Mouse (Mus musculus): ENCODE results near the gene Cacna1s. TPM values are rescaled to one million over a fixed set of nuclear protein-coding genes. Genes with fewer than 3 reads are reported as not detected.

Cacna1s gene
- polyA plus RNA-seq, 1 experiment: 3.4 TPM

GRCm38 (mm10) chr1:136159830-136160229 lies 107.3 kb downstream of the Cacna1s start:
- no peak overlapping the region for H3K27ac ChIP-seq (replicated peaks; ENCODE audit: low read depth, low read length)
- H3K4me1 ChIP-seq (ENCODE audit: control insufficient read depth, insufficient read depth, insufficient read length, low read length): no peaks in the 10 kb centered on the region
- no peak overlapping the region for H3K4me3 ChIP-seq (ENCODE audit: insufficient read depth, low read depth, low read length)

GRCm38 (mm10) chr1:136160297-136160696 lies 107.7 kb downstream of the Cacna1s start:
- H3K4me1 ChIP-seq (ENCODE audit: control insufficient read depth, insufficient read depth, insufficient read length, low read length): no peaks in the 10 kb centered on the region
- H3K27ac ChIP-seq (replicated peaks; ENCODE audit: low read depth, low read length): no peak overlapping the region
- H3K4me3 ChIP-seq (ENCODE audit: insufficient read depth, low read depth, low read length): no peak overlapping the region

GRCm38 (mm10) chr1:136160930-136161329 lies 108.4 kb downstream of the Cacna1s start:
- H3K27ac ChIP-seq (replicated peaks; ENCODE audit: low read depth, low read length): no peak overlapping the region
- H3K4me3 ChIP-seq (ENCODE audit: insufficient read depth, low read depth, low read length): no peak overlapping the region
- no peaks in the 10 kb centered on the region for H3K4me1 ChIP-seq (ENCODE audit: control insufficient read depth, insufficient read depth, insufficient read length, low read length)

- Histone ChIP-seq H3K27ac (replicated peaks; ENCODE audit: low read depth, low read length) (no peak overlapping the region), H3K4me1 (ENCODE audit: control insufficient read depth, insufficient read depth, insufficient read length, low read length) (no peaks in the 10 kb centered on the region), H3K4me3 (ENCODE audit: insufficient read depth, low read depth, low read length) (no peak overlapping the region)
These were observed 108.9 kb downstream of the Cacna1s start for GRCm38 (mm10) chr1:136161333-136161921.

GRCm38 (mm10) chr1:136165436-136165835 lies 112.9 kb downstream of the Cacna1s start:
- Histone ChIP-seq H3K4me3 (ENCODE audit: insufficient read depth, low read depth, low read length) (no peak overlapping the region), H3K4me1 (ENCODE audit: control insufficient read depth, insufficient read depth, insufficient read length, low read length) (no peaks in the 10 kb centered on the region), H3K27ac (replicated peaks; ENCODE audit: low read depth, low read length) (no peak overlapping the region)

- no peak overlapping the region for H3K4me3 ChIP-seq (ENCODE audit: insufficient read depth, low read depth, low read length)
These were observed 115.1 kb downstream of the Cacna1s start for GRCm38 (mm10) chr1:136167657-136168056.

More at GRCm38 (mm10) chr1:136167657-136168056, 115.1 kb downstream of the Cacna1s start:
- Histone ChIP-seq H3K27ac (replicated peaks; ENCODE audit: low read depth, low read length) (no peak overlapping the region), H3K4me1 (ENCODE audit: control insufficient read depth, insufficient read depth, insufficient read length, low read length) (no peaks in the 10 kb centered on the region)

Other genes with a start within 250 kb of the Cacna1s start
- gene Lad1, start 234.2 kb upstream of the Cacna1s start, polyA plus RNA-seq (2012; ENCODE audit: insufficient read depth, insufficient read length, missing spikeins): not detected in 2 replicates
- not detected in 2 replicates for gene Tnnt2, start 216.4 kb upstream of the Cacna1s start, polyA plus RNA-seq (2012; ENCODE audit: insufficient read depth, insufficient read length, missing spikeins)
- not detected in 2 replicates for gene Pkp1, start 133.5 kb upstream of the Cacna1s start, polyA plus RNA-seq (2012; ENCODE audit: insufficient read depth, insufficient read length, missing spikeins)
- gene Igfn1, start 46.4 kb upstream of the Cacna1s start, polyA plus RNA-seq (2012; ENCODE audit: insufficient read depth, insufficient read length, missing spikeins): not detected in 2 replicates
- gene Tmem9, start 44.6 kb upstream of the Cacna1s start, polyA plus RNA-seq (2012; ENCODE audit: insufficient read depth, insufficient read length, missing spikeins): 20.0 and 26.3 TPM in 2 replicates
- gene Ascl5, start 1.9 kb upstream of the Cacna1s start, polyA plus RNA-seq (2012; ENCODE audit: insufficient read depth, insufficient read length, missing spikeins): not detected in 2 replicates
- gene Kif21b, start 78.6 kb downstream of the Cacna1s start, polyA plus RNA-seq (2012; ENCODE audit: insufficient read depth, insufficient read length, missing spikeins): 1.3 TPM in 2 replicates
- not detected in 2 replicates for gene Mroh3, start 160.1 kb downstream of the Cacna1s start, polyA plus RNA-seq (2012; ENCODE audit: insufficient read depth, insufficient read length, missing spikeins)
- not detected in 2 replicates for gene Inava, start 181.5 kb downstream of the Cacna1s start, polyA plus RNA-seq (2012; ENCODE audit: insufficient read depth, insufficient read length, missing spikeins)
- not detected in 2 replicates for gene Gpr25, start 208.1 kb downstream of the Cacna1s start, polyA plus RNA-seq (2012; ENCODE audit: insufficient read depth, insufficient read length, missing spikeins)

All from brown adipose tissue, adult 24 weeks (tissue).